7 mouse cellular contexts compared by ENCODE assay signal in the genomic region with DNA sequence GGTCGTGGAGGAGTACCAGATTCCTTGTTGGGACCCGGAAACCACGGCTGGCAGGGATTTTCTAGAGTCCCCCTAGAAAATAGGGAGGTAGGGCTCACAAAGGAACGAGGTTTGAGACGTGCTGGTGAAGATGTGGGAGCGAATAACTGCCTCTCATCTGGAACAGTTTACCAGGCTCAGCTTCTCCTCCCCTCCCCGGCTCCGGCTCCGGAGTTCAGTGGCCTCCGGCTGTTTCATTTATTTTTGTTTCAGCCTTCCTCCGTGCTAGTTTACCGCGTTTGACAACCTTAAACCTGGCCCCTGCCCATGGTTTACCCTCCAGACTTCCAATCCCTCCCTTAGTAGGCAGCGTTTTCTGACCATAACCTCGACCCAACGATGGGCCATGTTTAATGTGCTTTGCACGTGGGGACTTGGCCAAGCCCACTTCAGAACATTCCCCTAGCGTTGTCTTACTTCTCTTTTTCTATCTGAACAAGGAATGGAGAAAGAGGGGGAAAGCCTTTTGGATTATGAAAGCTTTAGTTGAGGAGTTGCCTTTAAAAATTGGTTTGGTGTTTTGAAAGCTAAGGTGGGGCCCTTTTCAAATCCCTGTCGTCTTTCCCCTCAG. TPM values are rescaled to one million over a fixed set of nuclear protein-coding genes. Genes with fewer than 3 reads are reported as not detected.
DNase-seq lines count a peak whose midpoint lies in the region; ATAC-seq and TF ChIP-seq lines count a peak whose summit lies in the region.

No protein-coding gene starts in this region.

- TF ChIP-seq CTCF in E14TG2a.4 (conservative IDR thresholded peaks at IDR 0.05; ENCODE audit: low read length): no peak

- peak overlapping the region; percentile 51; the same call in 1 of the 2 replicates for H3K27ac ChIP-seq in forebrain, embryonic 11.5 days (ENCODE audit: low read depth, low read length)
- peak overlapping the region; percentile 83 for H3K27ac ChIP-seq in hindbrain, embryonic 16.5 days (ENCODE audit: low read depth, low read length)
- no peak overlapping the region for H3K27ac ChIP-seq in liver, embryonic 15.5 days (replicated peaks)
- peak overlapping the region; percentile 78 for H3K27ac ChIP-seq in stomach, embryonic 14.5 days (ENCODE audit: low read length)

- peak overlapping the region; percentile 94 for H3K4me2 ChIP-seq in forebrain, embryonic 11.5 days (ENCODE audit: low read depth, low read length, severe bottlenecking)
- H3K4me2 ChIP-seq in hindbrain, embryonic 16.5 days (ENCODE audit: low read length): peak overlapping the region; percentile 93
- H3K4me2 ChIP-seq in liver, embryonic 15.5 days: peak overlapping the region; percentile 67
- H3K4me2 ChIP-seq in stomach, embryonic 14.5 days (replicated peaks; ENCODE audit: low read depth, low read length): peak overlapping the region; percentile 88

- peaks cover 58% of the 10 kb centered on the region for H3K27me3 ChIP-seq in E14TG2a.4 (ENCODE audit: insufficient read depth, low read length)
- peaks cover 11% of the 10 kb centered on the region for H3K27me3 ChIP-seq in forebrain, embryonic 11.5 days (ENCODE audit: control insufficient read depth, insufficient read depth, low read length)
- no peaks in the 10 kb centered on the region for H3K27me3 ChIP-seq in hindbrain, embryonic 16.5 days (replicated peaks; ENCODE audit: control insufficient read depth, insufficient read depth, low read length)
- H3K27me3 ChIP-seq in liver, embryonic 15.5 days: peaks cover 62% of the 10 kb centered on the region
- no peaks in the 10 kb centered on the region for H3K27me3 ChIP-seq in stomach, embryonic 14.5 days (ENCODE audit: control insufficient read depth, insufficient read depth, low read length)

- no peaks in the 10 kb centered on the region for H3K36me3 ChIP-seq in E14TG2a.4 (ENCODE audit: insufficient read depth, low read length)
- H3K36me3 ChIP-seq in forebrain, embryonic 11.5 days (ENCODE audit: control insufficient read depth, insufficient read depth, low read length): no peaks in the 10 kb centered on the region
- H3K36me3 ChIP-seq in hindbrain, embryonic 16.5 days (ENCODE audit: control insufficient read depth, insufficient read depth, low read length): no peaks in the 10 kb centered on the region
- no peaks in the 10 kb centered on the region for H3K36me3 ChIP-seq in liver, embryonic 15.5 days (replicated peaks)
- H3K36me3 ChIP-seq in stomach, embryonic 14.5 days (ENCODE audit: control insufficient read depth, insufficient read depth, low read length): no peaks in the 10 kb centered on the region

- H3K4me1 ChIP-seq in E14TG2a.4 (replicated peaks; ENCODE audit: low read depth, low read length): peaks cover 26% of the 10 kb centered on the region
- H3K4me1 ChIP-seq in forebrain, embryonic 11.5 days (replicated peaks; ENCODE audit: control insufficient read depth, insufficient read depth, low read length): peaks cover 13% of the 10 kb centered on the region
- H3K4me1 ChIP-seq in hindbrain, embryonic 16.5 days (ENCODE audit: control insufficient read depth, insufficient read depth, low read depth, low read length): peaks cover 30% of the 10 kb centered on the region
- H3K4me1 ChIP-seq in liver, embryonic 15.5 days (replicated peaks): peaks cover 7% of the 10 kb centered on the region; the same call in 1 of the 2 replicates
- peaks cover 24% of the 10 kb centered on the region for H3K4me1 ChIP-seq in stomach, embryonic 14.5 days (ENCODE audit: control insufficient read depth, insufficient read depth, low read length)

- 3% methylated on average over 19 of the region's 19 CpGs for WGBS in forebrain, embryonic 11.5 days
- under 1% methylated on average over 19 of the region's 19 CpGs for WGBS in hindbrain, embryonic 16.5 days
- WGBS in liver, embryonic 15.5 days (ENCODE audit: insufficient replicate concordance): 2% methylated on average over 19 of the region's 19 CpGs
- under 1% methylated on average over 19 of the region's 19 CpGs for WGBS in stomach, embryonic 14.5 days

- no peaks in the 10 kb centered on the region for H3K9me3 ChIP-seq in E14TG2a.4 (ENCODE audit: low read length)
- H3K9me3 ChIP-seq in forebrain, embryonic 11.5 days (ENCODE audit: control insufficient read depth, low read length): no peaks in the 10 kb centered on the region
- no peaks in the 10 kb centered on the region for H3K9me3 ChIP-seq in hindbrain, embryonic 16.5 days (ENCODE audit: control insufficient read depth, low read length)
- no peaks in the 10 kb centered on the region for H3K9me3 ChIP-seq in liver, embryonic 15.5 days (replicated peaks)
- no peaks in the 10 kb centered on the region for H3K9me3 ChIP-seq in stomach, embryonic 14.5 days (ENCODE audit: control insufficient read depth, low read depth, low read length)

- no peak for ATAC-seq in forebrain, embryonic 11.5 days (replicated peaks; ENCODE audit: low FRiP score)
- ATAC-seq in hindbrain, embryonic 16.5 days: no peak
- no peak for ATAC-seq in liver, embryonic 15.5 days (ENCODE audit: insufficient read depth)
- ATAC-seq in stomach, embryonic 14.5 days (ENCODE audit: insufficient number of reproducible peaks, insufficient read depth, low FRiP score, low read depth): no peak

- peak overlapping the region; percentile 85 for H3K4me3 ChIP-seq in E14TG2a.4 (replicated peaks; ENCODE audit: low read length)
- peak overlapping the region; percentile 84 for H3K4me3 ChIP-seq in forebrain, embryonic 11.5 days (ENCODE audit: low read depth, low read length)
- H3K4me3 ChIP-seq in hindbrain, embryonic 16.5 days (ENCODE audit: low read length): peak overlapping the region; percentile 95
- peak overlapping the region; percentile 61 for H3K4me3 ChIP-seq in liver, embryonic 15.5 days (replicated peaks)
- peak overlapping the region; percentile 95 for H3K4me3 ChIP-seq in stomach, embryonic 14.5 days (ENCODE audit: low read depth, low read length)

- peak overlapping the region; percentile 94 for H3K9ac ChIP-seq in forebrain, embryonic 11.5 days (ENCODE audit: low read length)
- peak overlapping the region; percentile 89 for H3K9ac ChIP-seq in hindbrain, embryonic 16.5 days (ENCODE audit: low read depth, low read length)
- peak overlapping the region; percentile 21; the same call in 1 of the 2 replicates for H3K9ac ChIP-seq in liver, embryonic 15.5 days
- H3K9ac ChIP-seq in stomach, embryonic 14.5 days (replicated peaks; ENCODE audit: low read depth, low read length): peak overlapping the region; percentile 92

- peak; percentile 3 for DNase-seq in B cell, adult 2 months
- DNase-seq in forebrain, embryonic 11.5 days (ENCODE audit: low spot score): peak; percentile 63
- no peak for DNase-seq in layer of hippocampus, postnatal 25 days (ENCODE audit: extremely low spot score in 1 of 2, low spot score in 1 of 2)

RNA-seq across cellular contexts. Expression of a gene that starts 1.7 kb away (rescaled TPM):
- 32.0 and 33.8 TPM in 2 replicates for polyA plus RNA-seq in forebrain, embryonic 11.5 days (2014; fragmentation: Nextera tagmentation; extraction: Ambion mirVana)
- polyA plus RNA-seq in hindbrain, embryonic 16.5 days (2015; fragmentation: Nextera tagmentation; extraction: Ambion mirVana): 28.9 and 36.0 TPM in 2 replicates
- polyA plus RNA-seq in liver, embryonic 15.5 days (2015; fragmentation: Nextera tagmentation; extraction: Ambion mirVana): 3.2 and 3.8 TPM in 2 replicates
- polyA plus RNA-seq in stomach, embryonic 14.5 days (2014; fragmentation: Nextera tagmentation; extraction: Ambion mirVana): 22.2 and 26.1 TPM in 2 replicates
- 100 to 1,000 TPM in 1 of 2 experiments, 10 to 100 TPM in 1; 83.5 to 105 TPM for total RNA-seq in layer of hippocampus, postnatal 25 days (2021)

Comparison
In these comparisons a context has a peak if more than half of its experiments do, and no peak if none do; other contexts are left out.
1. DNase-seq: peak in B cell, adult 2 months (2 of 2) and forebrain, embryonic 11.5 days (single experiment); none in layer of hippocampus, postnatal 25 days (0 of 2).
2. H3K9ac ChIP-seq: peak in every context shown above with its lines; median percentile 94 in forebrain, embryonic 11.5 days; 92 in stomach, embryonic 14.5 days; 89 in hindbrain, embryonic 16.5 days; 21 in liver, embryonic 15.5 days.
3. Peak in every context shown above with its lines, with median percentiles within 50 percentile points of each other: H3K4me3 ChIP-seq and H3K4me2 ChIP-seq.